Mouse (Mus musculus): ENCODE measurements around the gene Psmd11. TPM values are rescaled to one million over a fixed set of nuclear protein-coding genes. Genes with fewer than 3 reads are reported as not detected.

Gene Psmd11
- polyA plus RNA-seq, 1 experiment from 2014 or later = 296 TPM

- ATAC-seq (ENCODE audit: insufficient read depth) (no peak), DNase-seq (no peak)
- Histone ChIP-seq H3K27ac (ENCODE audit: low read depth) (no peak overlapping the region), H3K4me1 (ENCODE audit: insufficient read depth) (peaks cover 3% of the 10 kb centered on the region; the same call in 1 of the 2 replicates), H3K36me3 (ENCODE audit: insufficient read depth) (no peaks in the 10 kb centered on the region), H3K4me2 (no peak overlapping the region), H3K9ac (no peak overlapping the region), H3K9me3 (ENCODE audit: low read depth, low read length) (no peaks in the 10 kb centered on the region), H3K27me3 (ENCODE audit: insufficient read depth, low read length) (no peaks in the 10 kb centered on the region), H3K4me3 (ENCODE audit: low read depth, low read length) (no peak overlapping the region)
- WGBS = 23% methylated on average over 1 of the region's 1 CpGs
- TF ChIP-seq CTCF (IDR thresholded peaks at IDR 0.05; ENCODE audit: low read depth) = no peak
Measured at GRCm38 (mm10) chr11:80515346-80515745, 86.9 kb downstream of the Psmd11 start.

- H3K9ac ChIP-seq = no peak overlapping the region
- no peak for ATAC-seq (ENCODE audit: insufficient read depth)
- peaks cover 3% of the 10 kb centered on the region; the same call in 1 of the 2 replicates for H3K4me1 ChIP-seq (ENCODE audit: insufficient read depth)
- no peaks in the 10 kb centered on the region for H3K27me3 ChIP-seq (ENCODE audit: insufficient read depth, low read length)
- H3K4me3 ChIP-seq (ENCODE audit: low read depth, low read length) = no peak overlapping the region
- no peaks in the 10 kb centered on the region for H3K9me3 ChIP-seq (ENCODE audit: low read depth, low read length)
- 77% methylated on average over 8 of the region's 8 CpGs for WGBS
- no peaks in the 10 kb centered on the region for H3K36me3 ChIP-seq (ENCODE audit: insufficient read depth)
- H3K27ac ChIP-seq (ENCODE audit: low read depth) = no peak overlapping the region
- H3K4me2 ChIP-seq = no peak overlapping the region
- no peak for DNase-seq
- TF ChIP-seq CTCF (IDR thresholded peaks at IDR 0.05; ENCODE audit: low read depth) = no peak
Measured at GRCm38 (mm10) chr11:80515895-80516294, 87.5 kb downstream of the Psmd11 start.

DNA sequence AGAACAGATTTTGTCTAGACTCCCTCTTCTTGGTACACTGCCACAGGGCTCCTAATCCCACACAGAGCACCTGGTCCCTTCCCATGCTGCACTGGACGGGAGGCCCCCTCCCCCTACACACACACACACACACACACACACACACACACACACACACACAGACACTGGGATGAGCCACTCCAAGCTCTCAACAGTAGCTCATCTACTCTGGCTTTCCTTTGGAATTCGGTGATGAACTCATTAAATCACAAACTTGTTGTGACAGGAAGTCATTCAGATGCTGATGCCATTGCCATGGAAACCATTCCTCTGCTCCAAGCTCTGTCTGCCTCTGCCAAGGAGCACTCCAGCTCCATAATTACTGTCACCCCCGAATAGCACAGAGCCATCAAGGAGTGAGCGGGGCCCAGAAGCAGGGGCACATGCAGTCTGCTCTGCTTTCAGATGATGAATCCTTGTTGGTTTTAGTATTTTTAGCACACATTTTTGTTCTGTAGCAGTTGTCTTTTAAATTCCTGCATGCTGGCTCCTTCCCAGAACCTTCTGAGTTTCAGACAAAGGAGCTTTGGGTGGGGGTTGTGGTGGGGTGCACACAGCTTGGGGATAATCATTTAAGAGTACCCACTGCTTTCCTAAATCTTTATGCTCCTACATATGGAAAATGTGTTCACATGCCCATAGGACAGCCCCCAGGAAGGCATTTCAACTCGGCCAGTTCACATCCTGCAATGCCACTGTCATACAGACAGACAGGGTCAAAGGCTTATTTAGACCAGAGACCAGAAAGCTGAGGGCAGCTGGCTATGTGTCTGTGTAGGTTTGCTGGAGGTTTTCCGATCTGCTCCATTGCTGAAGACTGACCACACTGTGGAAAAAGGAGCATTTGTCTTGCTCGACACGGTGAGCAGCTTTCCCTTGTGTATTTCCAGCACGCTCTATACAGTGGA, 90.3 kb downstream of the Psmd11 start:
- WGBS = 48% methylated on average over 9 of the region's 9 CpGs
- H3K9me3 ChIP-seq (ENCODE audit: low read depth, low read length) = no peaks in the 10 kb centered on the region
- DNase-seq = peak; percentile 70
- no peak for TF ChIP-seq CTCF (IDR thresholded peaks at IDR 0.05; ENCODE audit: low read depth)
- peaks cover 8% of the 10 kb centered on the region; the same call in 1 of the 2 replicates for H3K4me1 ChIP-seq (ENCODE audit: insufficient read depth)
- H3K9ac ChIP-seq = no peak overlapping the region
- no peaks in the 10 kb centered on the region for H3K36me3 ChIP-seq (ENCODE audit: insufficient read depth)
- H3K27me3 ChIP-seq (ENCODE audit: insufficient read depth, low read length) = no peaks in the 10 kb centered on the region
- ATAC-seq (ENCODE audit: insufficient read depth) = no peak; the same call in 1 of the 2 replicates
- H3K4me3 ChIP-seq (ENCODE audit: low read depth, low read length) = no peak overlapping the region
- no peak overlapping the region for H3K4me2 ChIP-seq
- no peak overlapping the region for H3K27ac ChIP-seq (ENCODE audit: low read depth)

DNA sequence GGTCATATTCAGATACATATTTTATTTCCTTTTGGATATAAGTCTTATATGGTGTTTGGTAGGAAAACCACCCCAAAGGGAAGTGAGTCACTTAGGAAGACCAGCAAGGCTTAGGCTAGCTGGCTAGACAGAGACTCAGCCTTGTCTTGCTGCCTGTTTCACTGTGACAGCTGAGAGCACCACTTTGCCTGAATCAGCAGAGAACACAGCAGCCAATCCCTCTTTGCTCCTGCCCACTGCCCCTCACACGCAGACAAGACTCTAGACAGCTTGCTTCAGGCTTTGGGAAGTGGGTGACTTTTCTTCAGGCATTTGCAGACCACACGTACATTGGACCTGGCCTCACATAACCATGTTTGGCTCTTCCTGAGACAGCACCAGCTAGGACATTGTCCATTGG, 92.7 kb downstream of the Psmd11 start:
- Histone ChIP-seq H3K9me3 (ENCODE audit: low read depth, low read length) (no peaks in the 10 kb centered on the region), H3K4me2 (no peak overlapping the region), H3K36me3 (ENCODE audit: insufficient read depth) (no peaks in the 10 kb centered on the region), H3K27me3 (ENCODE audit: insufficient read depth, low read length) (no peaks in the 10 kb centered on the region), H3K4me3 (ENCODE audit: low read depth, low read length) (no peak overlapping the region), H3K27ac (ENCODE audit: low read depth) (no peak overlapping the region), H3K4me1 (ENCODE audit: insufficient read depth) (peaks cover 5% of the 10 kb centered on the region; the same call in 1 of the 2 replicates), H3K9ac (no peak overlapping the region)
- DNase-seq (no peak), ATAC-seq (ENCODE audit: insufficient read depth) (no peak)
- WGBS = 63% methylated on average over 2 of the region's 2 CpGs
- TF ChIP-seq CTCF (IDR thresholded peaks at IDR 0.05; ENCODE audit: low read depth) = no peak

Other genes with a start within 250 kb of the Psmd11 start
- gene Rnf135, start 244.8 kb upstream of the Psmd11 start, polyA plus RNA-seq (2014; fragmentation: Nextera tagmentation; extraction: Ambion mirVana) = 5.5 and 6.6 TPM in 2 replicates
- 59.6 and 63.3 TPM in 2 replicates for gene Rhot1, start 219.6 kb upstream of the Psmd11 start, polyA plus RNA-seq (2014; fragmentation: Nextera tagmentation; extraction: Ambion mirVana)
- 1.5 and 1.7 TPM in 2 replicates for gene Rhbdl3, start 127.7 kb upstream of the Psmd11 start, polyA plus RNA-seq (2014; fragmentation: Nextera tagmentation; extraction: Ambion mirVana)
- gene 5730455P16Rik, start 50.6 kb upstream of the Psmd11 start, polyA plus RNA-seq (2014; fragmentation: Nextera tagmentation; extraction: Ambion mirVana) = 20.1 and 21.8 TPM in 2 replicates
- gene Zfp207, start 45.3 kb upstream of the Psmd11 start, polyA plus RNA-seq (2014; fragmentation: Nextera tagmentation; extraction: Ambion mirVana) = 274 TPM in 2 replicates
- gene Cdk5r1, start 48.4 kb downstream of the Psmd11 start, polyA plus RNA-seq (2014; fragmentation: Nextera tagmentation; extraction: Ambion mirVana) = 0.88 and 0.96 TPM in 2 replicates

Measured in lung, embryonic 14.5 days (tissue).